Mouse (Mus musculus) forebrain, embryonic 10.5 days (tissue): ENCODE results near the gene Ppm1g. TPM values are rescaled to one million over a fixed set of nuclear protein-coding genes. Genes with fewer than 3 reads are reported as not detected.
A peak's percentile ranks its signal among the peaks of the same experiment; 100 is the strongest.

Experiments
- DNase-seq: peaks from one replicate; pipeline ENCODE4 v3.0.0-alpha.2; 2017; ENCODE audit warnings: low spot score; ENCODE audit errors: extremely low spot score
- H3K27ac ChIP-seq: fragments of 300-500 bp; sonication (generic); 2 replicates; pipeline ENCODE4 v1.5.1; 2016; ENCODE audit warnings: mild to moderate bottlenecking
- H3K27me3 ChIP-seq: fragments of 300-500 bp; sonication (generic); 2 replicates; pipeline ENCODE4 v1.6.1; 2016; ENCODE audit warnings: mild to moderate bottlenecking; ENCODE audit not compliant: poor library complexity, severe bottlenecking
- H3K36me3 ChIP-seq: fragments of 300-500 bp; sonication (generic); replicated peaks from 2 replicates; pipeline ENCODE4 v1.6.1; 2016; ENCODE audit warnings: mild to moderate bottlenecking, moderate library complexity
- H3K4me1 ChIP-seq: fragments of 300-500 bp; sonication (generic); 2 replicates; pipeline ENCODE4 v1.6.1; 2016
- H3K4me3 ChIP-seq: fragments of 300-500 bp; sonication (generic); 2 replicates; pipeline ENCODE4 v1.5.1; 2016; ENCODE audit warnings: mild to moderate bottlenecking, moderate library complexity
- H3K9me3 ChIP-seq: fragments of 300-500 bp; sonication (generic); 2 replicates; pipeline ENCODE4 v1.6.1; 2016; ENCODE audit warnings: mild to moderate bottlenecking, moderate library complexity
- WGBS: fragments of 180-500 bp; shearing (Covaris S2); methylation state at CpG from one replicate; pipeline ENCODE4 v1.1.7; 2016; 5-methylcytosine and 5-hydroxymethylcytosine counted together
- polyA plus RNA-seq: library from polyadenylated mRNA; unstranded; fragments of >200 nt; fragmentation: Nextera tagmentation; extraction: Ambion mirVana; gene quantifications from 2 replicates; pipeline ENCODE4 v1.2.1, GENCODE M21; 2016

Gene Ppm1g
- polyA plus RNA-seq, 1 experiment from 2014 or later, result 218 TPM

- Histone ChIP-seq H3K36me3 (peaks cover 78% of the 10 kb centered on the region), H3K27ac (no peak overlapping the region)
- WGBS, result 95% methylated on average over 6 of the region's 6 CpGs
These were observed 16.1 kb downstream of the Ppm1g start for GRCm38 (mm10) chr5:31204421-31204820.

GRCm38 (mm10) chr5:31203866-31204265 is 16.6 kb downstream of the Ppm1g start:
- H3K27ac ChIP-seq, result no peak overlapping the region
- H3K9me3 ChIP-seq, result peaks cover 6% of the 10 kb centered on the region
- DNase-seq, result no peak
- WGBS, result 94% methylated on average over 2 of the region's 2 CpGs
- peaks cover 83% of the 10 kb centered on the region for H3K36me3 ChIP-seq
- H3K4me3 ChIP-seq, result no peak overlapping the region
- H3K27me3 ChIP-seq, result no peaks in the 10 kb centered on the region
- H3K4me1 ChIP-seq, result peaks cover 23% of the 10 kb centered on the region

More at GRCm38 (mm10) chr5:31204421-31204820, 16.1 kb downstream of the Ppm1g start:
- Histone ChIP-seq H3K27me3 (no peaks in the 10 kb centered on the region), H3K4me1 (peaks cover 23% of the 10 kb centered on the region), H3K4me3 (no peak overlapping the region), H3K9me3 (peaks cover 6% of the 10 kb centered on the region)
- no peak for DNase-seq

- Histone ChIP-seq H3K27me3 (no peaks in the 10 kb centered on the region), H3K4me3 (peak overlapping the region; percentile 85), H3K36me3 (peaks cover 83% of the 10 kb centered on the region), H3K4me1 (peaks cover 23% of the 10 kb centered on the region), H3K9me3 (peaks cover 6% of the 10 kb centered on the region), H3K27ac (peak overlapping the region; percentile 96)
- 83% methylated on average over 7 of the region's 7 CpGs for WGBS
- DNase-seq, result no peak
These were observed 17.6 kb downstream of the Ppm1g start for GRCm38 (mm10) chr5:31202933-31203332.

DNA sequence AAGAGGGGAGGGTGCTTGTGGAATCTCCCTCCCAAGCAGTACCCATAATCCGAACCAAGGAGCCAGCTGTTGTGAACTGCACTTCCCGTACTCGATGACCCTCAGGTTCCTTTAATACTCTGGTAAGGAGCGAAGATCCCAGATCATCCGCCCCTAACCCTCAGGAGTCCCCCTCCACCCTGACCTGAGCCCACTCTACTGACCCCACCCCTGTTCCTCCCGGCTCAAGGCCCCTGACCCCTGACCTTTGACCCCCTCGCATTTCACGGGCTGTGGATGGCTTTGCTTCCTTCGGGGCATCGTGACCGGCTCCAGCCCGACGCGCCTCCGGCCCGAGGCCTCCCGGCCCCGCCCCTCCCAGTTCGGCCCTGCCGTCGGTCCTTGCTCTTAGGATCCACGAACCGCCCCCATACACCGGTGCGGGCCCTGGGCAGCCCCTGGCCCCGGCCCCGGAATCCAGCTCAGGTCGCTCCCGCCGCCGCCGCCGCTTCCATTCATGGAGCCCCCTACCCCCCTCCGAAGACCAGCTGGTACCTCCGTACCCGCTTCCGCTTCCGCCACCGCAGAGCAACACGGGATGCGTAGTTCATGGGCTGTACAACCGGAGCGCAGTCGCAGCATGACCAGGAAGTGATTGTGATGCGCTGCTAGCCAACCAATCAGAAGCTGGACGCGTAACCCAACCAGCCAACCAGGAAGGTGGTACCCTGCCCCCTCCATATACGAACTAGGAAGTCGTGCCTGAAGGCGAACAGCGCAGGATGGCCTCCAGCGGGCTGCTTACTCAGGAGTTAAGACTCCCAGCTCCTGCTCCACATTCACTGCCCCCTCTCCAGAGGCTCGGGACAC is 18.5 kb downstream of the Ppm1g start, which contains the start of gene Zfp513:
Gene Zfp513 (minus strand): TSS at position 562 of the 849 bp plus-strand sequence.
- Histone ChIP-seq H3K4me1 (peaks cover 23% of the 10 kb centered on the region), H3K27ac (peak within 1 kb of the TSS; percentile 96), H3K27me3 (no peaks in the 10 kb centered on the region), H3K36me3 (peaks cover 83% of the 10 kb centered on the region), H3K4me3 (peak within 1 kb of the TSS; percentile 85), H3K9me3 (peaks cover 6% of the 10 kb centered on the region)
- WGBS, result under 1% methylated on average over 53 of the region's 53 CpGs
- DNase-seq, result peak; percentile 98

DNA sequence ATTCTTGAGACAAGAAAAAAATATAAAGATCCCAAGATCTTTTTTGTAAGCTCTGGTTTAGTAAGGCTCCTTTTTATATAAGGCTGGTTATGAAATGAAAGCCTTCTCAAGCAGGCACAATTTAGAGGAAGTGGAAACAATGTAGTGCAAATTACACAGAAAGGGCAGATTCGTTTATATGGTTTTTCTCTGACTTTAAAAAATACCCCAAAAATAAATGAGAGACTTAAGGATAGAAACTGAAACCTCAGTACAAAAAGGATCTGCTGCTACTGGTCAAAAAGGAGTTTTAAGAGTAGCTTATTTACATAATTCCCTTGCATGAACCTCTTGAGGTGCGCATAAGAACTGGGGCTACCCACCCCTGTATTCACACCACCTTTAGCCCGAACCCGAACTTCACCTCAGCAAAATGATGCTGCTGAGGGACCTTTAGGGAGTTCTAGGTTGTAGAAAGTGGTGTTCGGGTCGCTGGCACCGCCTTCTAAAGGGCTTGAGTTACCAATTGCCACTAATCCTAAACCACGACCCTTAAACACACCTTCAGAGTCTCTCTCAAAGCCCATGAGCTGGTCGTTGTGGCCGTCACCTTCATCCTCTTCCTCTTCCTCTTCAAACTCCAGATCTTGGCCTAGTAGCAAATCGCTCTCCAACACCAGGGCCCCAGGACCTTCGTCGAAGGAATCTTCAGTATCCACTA is 19.3 kb downstream of the Ppm1g start:
- Histone ChIP-seq H3K4me3 (peak overlapping the region; percentile 85), H3K27me3 (no peaks in the 10 kb centered on the region), H3K36me3 (peaks cover 85% of the 10 kb centered on the region), H3K27ac (peak overlapping the region; percentile 96), H3K4me1 (peaks cover 23% of the 10 kb centered on the region), H3K9me3 (peaks cover 6% of the 10 kb centered on the region)
- DNase-seq, result no peak
- WGBS, result 23% methylated on average over 13 of the region's 13 CpGs

GRCm38 (mm10) chr5:31200327-31200768 is 20.1 kb downstream of the Ppm1g start:
- Histone ChIP-seq H3K4me3 (peak overlapping the region; percentile 85), H3K4me1 (peaks cover 23% of the 10 kb centered on the region), H3K9me3 (peaks cover 6% of the 10 kb centered on the region), H3K36me3 (peaks cover 85% of the 10 kb centered on the region), H3K27me3 (no peaks in the 10 kb centered on the region), H3K27ac (no peak overlapping the region)
- DNase-seq, result peak; percentile 34
- 90% methylated on average over 27 of the region's 27 CpGs for WGBS

- WGBS, result 91% methylated on average over 9 of the region's 9 CpGs
- peaks cover 23% of the 10 kb centered on the region for H3K4me1 ChIP-seq
- peak overlapping the region; percentile 85 for H3K4me3 ChIP-seq
- H3K36me3 ChIP-seq, result peaks cover 85% of the 10 kb centered on the region
- peaks cover 6% of the 10 kb centered on the region for H3K9me3 ChIP-seq
- no peak for DNase-seq
- H3K27me3 ChIP-seq, result no peaks in the 10 kb centered on the region
- no peak overlapping the region for H3K27ac ChIP-seq
These were observed 20.6 kb downstream of the Ppm1g start for GRCm38 (mm10) chr5:31199893-31200292.

GRCm38 (mm10) chr5:31199321-31199892 is 21.1 kb downstream of the Ppm1g start:
- no peak for DNase-seq
- Histone ChIP-seq H3K36me3 (peaks cover 85% of the 10 kb centered on the region), H3K27me3 (no peaks in the 10 kb centered on the region), H3K27ac (no peak overlapping the region), H3K4me1 (peaks cover 27% of the 10 kb centered on the region), H3K4me3 (peak overlapping the region; percentile 85; the same call in 1 of the 2 replicates), H3K9me3 (peaks cover 6% of the 10 kb centered on the region)
- WGBS, result 95% methylated on average over 19 of the region's 19 CpGs

GRCm38 (mm10) chr5:31198616-31199320 is 21.7 kb downstream of the Ppm1g start:
- Histone ChIP-seq H3K4me3 (0 out of 2 replicates have a peak overlapping the region, but pooled peaks have one; percentile 1), H3K36me3 (peaks cover 81% of the 10 kb centered on the region)
- DNase-seq, result no peak

DNA sequence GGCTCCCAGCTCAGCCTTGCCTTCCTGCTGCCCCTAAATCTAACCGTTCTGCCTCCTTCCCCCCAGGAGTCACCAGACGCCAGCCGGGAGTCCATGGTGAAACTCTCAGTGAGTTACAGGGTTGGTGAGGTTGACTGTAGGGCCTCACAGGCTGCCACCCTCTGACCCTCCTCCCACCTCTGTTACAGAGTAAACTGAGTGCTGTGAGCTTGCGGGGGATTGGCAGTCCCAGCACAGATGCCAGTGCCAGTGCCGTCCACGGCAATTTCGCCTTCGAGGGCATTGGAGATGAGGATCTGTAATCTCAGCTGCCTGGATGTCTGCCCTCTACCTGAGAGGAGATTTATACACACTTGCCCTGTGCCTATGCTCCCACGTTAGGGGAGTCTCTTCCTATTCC is 22.3 kb downstream of the Ppm1g start:
- peaks cover 35% of the 10 kb centered on the region for H3K4me1 ChIP-seq
- H3K4me3 ChIP-seq, result 0 out of 2 replicates have a peak overlapping the region, but pooled peaks have one; percentile 1
- WGBS, result 89% methylated on average over 9 of the region's 9 CpGs
- no peak overlapping the region for H3K27ac ChIP-seq
- peaks cover 6% of the 10 kb centered on the region for H3K9me3 ChIP-seq
- no peaks in the 10 kb centered on the region for H3K27me3 ChIP-seq
- no peak for DNase-seq
- H3K36me3 ChIP-seq, result peaks cover 75% of the 10 kb centered on the region

More at GRCm38 (mm10) chr5:31198616-31199320, 21.7 kb downstream of the Ppm1g start:
- peaks cover 6% of the 10 kb centered on the region for H3K9me3 ChIP-seq
- H3K27ac ChIP-seq, result no peak overlapping the region
- 87% methylated on average over 5 of the region's 5 CpGs for WGBS
- peaks cover 33% of the 10 kb centered on the region for H3K4me1 ChIP-seq
- H3K27me3 ChIP-seq, result no peaks in the 10 kb centered on the region

DNA sequence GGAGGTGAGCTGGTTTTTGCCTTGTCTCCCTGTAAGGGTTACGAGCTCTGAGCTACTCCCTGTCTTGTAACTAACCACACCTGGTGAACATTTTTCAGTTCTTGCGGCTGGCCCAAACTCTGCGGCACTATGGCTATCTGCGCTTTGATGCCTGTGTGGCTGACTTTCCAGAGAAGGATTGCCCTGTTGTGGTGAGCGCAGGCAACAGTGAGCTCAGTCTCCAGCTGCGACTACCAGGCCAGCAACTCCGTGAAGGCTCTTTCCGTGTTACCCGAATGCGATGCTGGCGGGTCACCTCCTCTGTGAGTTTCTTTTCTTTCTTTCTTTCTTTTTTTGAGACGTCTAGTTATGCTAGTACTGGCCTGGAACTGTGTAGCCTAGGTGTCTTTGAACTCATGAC is 23.4 kb downstream of the Ppm1g start:
- peaks cover 31% of the 10 kb centered on the region for H3K4me1 ChIP-seq
- no peaks in the 10 kb centered on the region for H3K27me3 ChIP-seq
- DNase-seq, result no peak
- H3K9me3 ChIP-seq, result peaks cover 6% of the 10 kb centered on the region
- 93% methylated on average over 12 of the region's 12 CpGs for WGBS
- H3K4me3 ChIP-seq, result no peak overlapping the region
- H3K36me3 ChIP-seq, result peaks cover 66% of the 10 kb centered on the region
- H3K27ac ChIP-seq, result no peak overlapping the region

- DNase-seq, result no peak
- H3K27me3 ChIP-seq, result no peaks in the 10 kb centered on the region
- 96% methylated on average over 10 of the region's 10 CpGs for WGBS
- peaks cover 70% of the 10 kb centered on the region for H3K36me3 ChIP-seq
- no peak overlapping the region for H3K4me3 ChIP-seq
- peaks cover 36% of the 10 kb centered on the region for H3K4me1 ChIP-seq
- no peak overlapping the region for H3K27ac ChIP-seq
- peaks cover 6% of the 10 kb centered on the region for H3K9me3 ChIP-seq
These were observed 24.3 kb downstream of the Ppm1g start for GRCm38 (mm10) chr5:31196207-31196606.
